Mouse (Mus musculus): ENCODE measurements around the gene Rbm20. TPM values are rescaled to one million over a fixed set of nuclear protein-coding genes. Genes with fewer than 3 reads are reported as not detected.
"Not testable (repeated sequence)": the region's sequence is repeated elsewhere in the genome, so short reads cannot be mapped to it uniquely, and the experiment has no call there.

The Rbm20 gene
- polyA plus RNA-seq, 1 experiment: not detected

GRCm38 (mm10) chr19:53805063-53805462 lies 128.0 kb downstream of the Rbm20 start:
- H3K4me1 ChIP-seq (ENCODE audit: control insufficient read depth, insufficient read depth, low read length): peaks cover 34% of the 10 kb centered on the region
- no peak for TF ChIP-seq POLR2A (IDR thresholded peaks at IDR 0.05; ENCODE audit: borderline replicate concordance, low read depth, low read length)
- no peak for TF ChIP-seq CTCF (IDR thresholded peaks at IDR 0.05; ENCODE audit: low read depth, low read length)
- no peak overlapping the region for H3K27ac ChIP-seq (ENCODE audit: insufficient read depth, low read depth, low read length)
- H3K4me3 ChIP-seq (ENCODE audit: insufficient read depth, low read length): no peak overlapping the region

DNA sequence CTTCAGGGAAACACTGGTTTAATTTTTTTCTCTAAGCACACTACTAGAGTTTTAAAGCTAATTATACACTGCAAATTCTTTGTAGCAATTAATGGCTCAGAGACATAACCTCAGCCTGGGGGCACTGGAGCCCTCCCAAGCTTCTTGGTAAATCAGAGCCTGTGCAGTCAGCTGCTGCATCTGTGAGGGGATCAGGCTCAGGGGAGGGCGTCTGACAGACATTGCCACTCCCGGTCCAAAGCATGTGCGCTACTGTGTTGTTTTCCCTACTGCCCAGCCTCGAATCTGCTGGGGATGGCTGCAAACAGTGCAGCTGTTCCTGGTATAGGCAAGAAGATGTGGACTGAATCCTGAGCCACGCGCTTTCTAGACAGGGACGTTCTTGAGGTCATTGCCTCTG lies 129.0 kb downstream of the Rbm20 start:
- no peak overlapping the region for H3K4me3 ChIP-seq (ENCODE audit: insufficient read depth, low read length)
- H3K27ac ChIP-seq (ENCODE audit: insufficient read depth, low read depth, low read length): no peak overlapping the region
- TF ChIP-seq CTCF (IDR thresholded peaks at IDR 0.05; ENCODE audit: low read depth, low read length): no peak
- TF ChIP-seq POLR2A (IDR thresholded peaks at IDR 0.05; ENCODE audit: borderline replicate concordance, low read depth, low read length): no peak
- peaks cover 24% of the 10 kb centered on the region for H3K4me1 ChIP-seq (ENCODE audit: control insufficient read depth, insufficient read depth, low read length)

- H3K4me3 ChIP-seq (ENCODE audit: insufficient read depth, low read length); H3K27ac ChIP-seq (ENCODE audit: insufficient read depth, low read depth, low read length): not testable (repeated sequence)
- peaks cover 18% of the 10 kb centered on the region for H3K4me1 ChIP-seq (ENCODE audit: control insufficient read depth, insufficient read depth, low read length)
Observed at GRCm38 (mm10) chr19:53806526-53807275, 129.6 kb downstream of the Rbm20 start.

DNA sequence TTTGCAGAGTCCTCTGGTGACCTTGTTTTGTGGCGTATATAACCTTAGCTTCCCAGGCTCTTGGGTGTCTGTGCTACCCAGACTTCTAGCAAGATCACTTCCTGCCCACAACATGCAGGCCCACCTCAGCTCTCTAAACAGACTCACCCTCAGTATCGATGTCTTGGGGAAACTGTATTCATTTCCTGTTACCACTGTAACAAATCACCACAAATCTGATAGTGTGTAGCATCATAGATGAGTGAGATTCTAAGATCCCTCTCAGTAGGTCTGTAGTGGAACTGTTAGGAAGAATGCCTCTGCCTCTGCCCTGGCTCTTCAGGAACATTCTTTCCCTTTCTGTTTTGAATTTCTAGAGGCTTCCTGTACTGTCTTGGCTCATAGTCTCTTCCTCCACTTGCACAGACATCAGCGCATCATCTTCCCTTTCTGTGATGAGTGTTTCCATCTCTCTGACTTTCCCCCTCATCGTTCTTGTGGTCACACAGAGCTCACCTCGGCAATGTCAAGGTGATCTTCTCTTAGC lies 130.2 kb downstream of the Rbm20 start:
- Histone ChIP-seq H3K27ac (ENCODE audit: insufficient read depth, low read depth, low read length) (no peak overlapping the region), H3K4me1 (ENCODE audit: control insufficient read depth, insufficient read depth, low read length) (peaks cover 12% of the 10 kb centered on the region), H3K4me3 (ENCODE audit: insufficient read depth, low read length) (no peak overlapping the region)
- TF ChIP-seq CTCF (IDR thresholded peaks at IDR 0.05; ENCODE audit: low read depth, low read length): no peak
- no peak for TF ChIP-seq POLR2A (IDR thresholded peaks at IDR 0.05; ENCODE audit: borderline replicate concordance, low read depth, low read length)

DNA sequence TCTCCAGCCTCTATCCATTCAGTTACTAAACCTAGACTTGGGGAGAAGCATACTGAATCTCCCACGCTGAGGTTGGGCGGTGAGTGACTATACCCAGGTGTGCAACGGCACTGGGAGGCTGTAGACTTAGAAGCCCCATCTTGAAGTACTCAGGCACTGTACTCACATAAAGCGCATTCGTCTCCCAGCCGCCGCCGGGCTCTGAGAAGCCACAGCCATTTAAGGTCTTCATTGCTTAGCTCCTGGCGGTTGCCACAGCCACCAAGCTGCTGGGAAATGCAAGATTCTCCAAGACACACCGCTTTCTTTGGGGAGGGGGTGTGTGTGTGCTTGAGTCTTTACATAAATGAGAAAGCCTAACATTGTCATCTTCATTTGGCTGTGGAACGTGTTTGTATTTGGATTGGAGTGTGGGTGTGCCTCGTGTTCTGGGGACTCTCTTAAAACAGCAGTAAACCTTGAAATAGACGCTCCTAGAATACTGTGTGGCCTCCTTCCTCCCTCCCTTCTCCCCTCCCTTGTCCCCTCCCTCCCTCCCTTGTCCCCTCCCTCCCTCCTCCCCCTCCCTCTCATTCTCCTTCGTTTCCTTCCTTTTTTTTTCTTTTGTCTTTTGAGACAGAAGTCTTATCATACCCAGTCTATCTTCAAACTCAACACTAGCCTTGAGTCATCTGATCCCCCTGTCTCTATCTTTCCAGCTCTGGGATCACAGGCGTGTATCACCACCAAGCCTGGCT lies 131.1 kb downstream of the Rbm20 start:
- Histone ChIP-seq H3K27ac (ENCODE audit: insufficient read depth, low read depth, low read length) (no peak overlapping the region), H3K4me1 (ENCODE audit: control insufficient read depth, insufficient read depth, low read length) (peaks cover 11% of the 10 kb centered on the region), H3K4me3 (ENCODE audit: insufficient read depth, low read length) (no peak overlapping the region)
- TF ChIP-seq CTCF (IDR thresholded peaks at IDR 0.05; ENCODE audit: low read depth, low read length) (no peak), POLR2A (IDR thresholded peaks at IDR 0.05; ENCODE audit: borderline replicate concordance, low read depth, low read length) (no peak)

- Histone ChIP-seq H3K27ac (ENCODE audit: insufficient read depth, low read depth, low read length) (no peak overlapping the region), H3K4me3 (ENCODE audit: insufficient read depth, low read length) (no peak overlapping the region), H3K4me1 (ENCODE audit: control insufficient read depth, insufficient read depth, low read length) (peaks cover 11% of the 10 kb centered on the region)
- TF ChIP-seq CTCF (IDR thresholded peaks at IDR 0.05; ENCODE audit: low read depth, low read length) (no peak), POLR2A (IDR thresholded peaks at IDR 0.05; ENCODE audit: borderline replicate concordance, low read depth, low read length) (no peak)
Observed at GRCm38 (mm10) chr19:53809185-53809861, 132.2 kb downstream of the Rbm20 start.

- Histone ChIP-seq H3K27ac (ENCODE audit: insufficient read depth, low read depth, low read length) (no peak overlapping the region), H3K4me1 (ENCODE audit: control insufficient read depth, insufficient read depth, low read length) (peaks cover 11% of the 10 kb centered on the region), H3K4me3 (ENCODE audit: insufficient read depth, low read length) (no peak overlapping the region)
- no peak for TF ChIP-seq CTCF (IDR thresholded peaks at IDR 0.05; ENCODE audit: low read depth, low read length)
Observed at GRCm38 (mm10) chr19:53810024-53810423, 132.9 kb downstream of the Rbm20 start.

- TF ChIP-seq POLR2A (IDR thresholded peaks at IDR 0.05; ENCODE audit: borderline replicate concordance, low read depth, low read length) (no peak), CTCF (IDR thresholded peaks at IDR 0.05; ENCODE audit: low read depth, low read length) (no peak)
- no peak overlapping the region for H3K27ac ChIP-seq (ENCODE audit: insufficient read depth, low read depth, low read length)
- H3K4me1 ChIP-seq (ENCODE audit: control insufficient read depth, insufficient read depth, low read length): peaks cover 11% of the 10 kb centered on the region
- H3K4me3 ChIP-seq (ENCODE audit: insufficient read depth, low read length): no peak overlapping the region
Observed at GRCm38 (mm10) chr19:53810584-53810983, 133.5 kb downstream of the Rbm20 start.

- TF ChIP-seq CTCF (IDR thresholded peaks at IDR 0.05; ENCODE audit: low read depth, low read length) (no peak), POLR2A (IDR thresholded peaks at IDR 0.05; ENCODE audit: borderline replicate concordance, low read depth, low read length) (no peak)
- H3K4me1 ChIP-seq (ENCODE audit: control insufficient read depth, insufficient read depth, low read length): peaks cover 7% of the 10 kb centered on the region
- no peak overlapping the region for H3K4me3 ChIP-seq (ENCODE audit: insufficient read depth, low read length)
- H3K27ac ChIP-seq (ENCODE audit: insufficient read depth, low read depth, low read length): no peak overlapping the region
Observed at GRCm38 (mm10) chr19:53813576-53813975, 136.5 kb downstream of the Rbm20 start.

- peaks cover 7% of the 10 kb centered on the region for H3K4me1 ChIP-seq (ENCODE audit: control insufficient read depth, insufficient read depth, low read length)
- H3K27ac ChIP-seq (ENCODE audit: insufficient read depth, low read depth, low read length): no peak overlapping the region
- H3K4me3 ChIP-seq (ENCODE audit: insufficient read depth, low read length): no peak overlapping the region
- TF ChIP-seq POLR2A (IDR thresholded peaks at IDR 0.05; ENCODE audit: borderline replicate concordance, low read depth, low read length) (no peak), CTCF (IDR thresholded peaks at IDR 0.05; ENCODE audit: low read depth, low read length) (no peak)
Observed at GRCm38 (mm10) chr19:53815714-53816113, 138.6 kb downstream of the Rbm20 start.

All from bone marrow macrophage, adult 2 months (primary cell).